Mouse (Mus musculus) adrenal gland, adult (tissue): Measurements from ENCODE around the gene Gm3055.
"Not testable (repeated sequence)": the region's sequence is repeated elsewhere in the genome, so short reads cannot be mapped to it uniquely, and the experiment has no call there.

Experiments used
- DNase-seq, 2 experiments: peaks; one replicate each; pipeline ENCODE4 v3.0.0; 2022 to 2023; ENCODE audit warnings: low spot score in 1 of 2; ENCODE audit not compliant: inconsistent age in 2 of 2

Gene Gm3055

DNA sequence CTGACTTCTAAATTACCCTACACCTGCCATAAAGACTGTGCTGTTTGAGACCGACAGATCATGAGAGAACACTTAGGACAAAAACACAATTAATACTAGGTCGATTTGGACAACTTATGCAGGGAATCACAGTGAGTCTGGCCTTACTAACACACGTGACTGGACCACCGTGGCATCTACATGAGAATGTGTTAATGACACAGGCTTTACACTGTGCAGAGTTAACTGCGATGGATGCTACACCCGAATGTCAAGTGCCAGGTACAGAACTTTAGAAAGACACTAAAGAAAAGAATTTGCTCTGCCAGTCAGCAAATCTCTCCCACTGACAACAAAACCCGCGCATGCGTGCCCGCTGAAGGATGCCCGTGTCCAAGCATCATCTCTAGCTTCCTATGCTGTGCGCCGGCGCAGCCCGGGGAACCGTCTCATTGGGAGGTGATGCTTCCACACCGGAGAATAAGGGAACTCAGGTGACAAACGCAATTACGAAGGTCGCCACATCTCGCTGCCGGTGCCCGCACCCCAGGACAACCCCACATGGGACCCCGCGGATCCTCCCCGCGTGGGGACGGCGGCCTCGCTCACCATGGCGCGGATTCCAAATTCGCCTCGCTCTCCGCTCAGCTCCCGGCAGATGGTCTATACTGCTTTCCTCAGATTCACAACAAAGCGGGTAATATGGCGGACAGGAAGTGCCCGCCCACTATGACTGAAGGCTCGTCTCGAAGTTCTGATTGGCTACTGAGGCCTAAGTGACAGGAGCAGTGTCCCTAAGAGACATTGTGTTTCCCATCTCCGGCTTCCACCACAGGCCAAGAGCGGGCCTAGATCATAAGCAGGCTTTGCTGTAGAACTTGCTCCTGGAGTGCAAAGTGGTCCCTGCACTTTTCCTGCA, at the start of gene Gm3055:
Gm3055 (minus strand) TSS at position 656 of the 898 bp plus-strand sequence.
- DNase-seq, result not testable (repeated sequence)

DNA sequence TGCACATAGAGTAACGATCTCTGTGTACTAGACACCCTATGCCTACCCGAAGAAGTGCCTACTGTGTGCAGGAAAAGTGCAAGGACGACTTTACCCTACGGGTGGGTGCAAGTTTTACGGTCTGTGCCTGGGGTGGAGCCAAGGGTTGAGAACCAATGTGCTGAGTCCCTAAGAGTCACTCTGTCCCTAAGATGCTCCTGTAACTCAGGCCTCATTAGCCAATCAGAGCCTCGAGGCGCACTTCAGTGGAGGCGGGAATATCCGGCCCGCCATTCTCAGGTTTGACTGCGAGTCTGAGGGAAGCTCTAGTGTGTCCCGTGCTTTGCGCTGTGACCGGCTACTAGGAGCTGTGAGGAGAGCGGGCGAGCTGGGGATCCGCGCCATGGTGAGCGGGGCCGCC, 40.9 kb upstream of the Gm3055 start, which contains the start of gene Gm4767:
Gm4767 (plus strand) TSS at position 288 of the 400 bp plus-strand sequence.
- peak; percentile 5 to 17 for DNase-seq

DNA sequence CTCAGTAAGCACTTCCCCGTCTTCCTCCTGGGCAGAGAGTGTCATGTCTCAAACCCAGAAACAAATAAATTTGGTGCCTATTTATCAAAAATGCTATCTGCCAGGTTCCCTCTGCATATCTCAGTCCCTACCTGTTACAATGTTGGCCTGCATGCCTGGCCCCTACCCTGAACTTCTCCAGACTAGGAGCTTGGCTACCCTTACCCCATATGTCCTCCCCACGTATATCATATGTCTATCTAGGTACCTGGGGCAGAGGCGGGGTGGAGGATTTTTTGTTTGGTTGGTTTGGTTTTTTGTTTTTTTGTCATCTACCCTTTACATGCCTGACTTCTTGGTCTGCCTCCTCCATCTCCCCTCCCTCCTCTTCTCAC, 430 bp upstream of the Gm3055 start:
- DNase-seq, result not testable (repeated sequence)

DNA sequence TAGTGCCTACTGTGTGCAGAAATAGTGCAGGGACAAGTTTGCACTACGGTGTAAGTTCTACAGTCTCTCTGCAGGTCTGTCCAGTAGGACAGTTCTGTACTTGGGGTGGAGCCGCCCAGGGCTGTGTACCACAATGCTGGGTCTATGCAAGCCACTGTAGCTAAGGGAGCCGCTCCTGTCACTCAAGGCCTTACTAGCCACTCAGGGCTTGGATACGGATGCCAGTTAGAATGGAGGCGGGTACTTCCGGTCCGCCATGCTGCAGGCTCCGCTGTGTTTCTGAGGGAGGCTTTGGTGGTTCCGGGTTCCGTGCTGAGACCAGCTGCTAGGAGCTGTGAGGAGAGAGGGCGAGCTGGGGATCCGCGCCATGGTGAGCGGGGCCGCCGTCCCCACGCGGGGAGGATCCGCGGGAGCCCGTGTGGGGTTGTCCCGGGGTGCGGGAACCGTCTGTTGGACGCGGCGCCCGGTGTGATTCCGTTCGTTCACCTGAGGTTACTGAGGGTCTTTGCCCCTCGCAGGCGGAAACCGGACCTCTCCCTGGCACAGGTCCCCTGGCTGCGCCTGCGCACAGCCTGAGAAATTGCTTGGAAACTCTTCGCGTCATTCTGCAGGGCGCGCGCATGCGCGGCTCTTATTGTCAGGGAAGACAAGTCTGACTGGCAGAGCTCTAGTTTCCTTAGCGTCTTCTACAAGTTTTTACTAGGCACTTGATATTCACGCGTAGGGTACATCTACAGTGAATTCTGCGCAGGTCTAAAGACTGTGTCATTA, 66.2 kb downstream of the Gm3055 start, which contains the start of gene Zfp433:
Zfp433 (plus strand) TSS at position 295 of the 771 bp plus-strand sequence.
- not testable (repeated sequence) for DNase-seq
